Mouse (Mus musculus) gastrocnemius, postnatal 4 days (tissue): ENCODE data around the gene Mageb2. TPM values are rescaled to one million over a fixed set of nuclear protein-coding genes. Genes with fewer than 3 reads are reported as not detected.
"Not testable (repeated sequence)": the region's sequence is repeated elsewhere in the genome, so short reads cannot be mapped to it uniquely, and the experiment has no call there.

Source experiments
- DNase-seq, 2 experiments: peaks; one replicate each; pipeline ENCODE4 v3.0.0; 2021 to 2022; ENCODE audit warnings: low spot score in 2 of 2, mixed read lengths in 2 of 2
- long read RNA-seq, 2 experiments: library from polyadenylated mRNA; stranded (forward); transcript quantifications; one replicate each; pipeline ENCODE4 v2.0.0; 2021
- total RNA-seq, 2 experiments: library from RNA; stranded (reverse); gene quantifications; 2 replicates each; pipeline ENCODE4 v1.2.3; 2021

Gene Mageb2
- total RNA-seq = not detected
- long read RNA-seq, experiment 1 = 0 reads
- long read RNA-seq, experiment 2 = 0 reads

DNA sequence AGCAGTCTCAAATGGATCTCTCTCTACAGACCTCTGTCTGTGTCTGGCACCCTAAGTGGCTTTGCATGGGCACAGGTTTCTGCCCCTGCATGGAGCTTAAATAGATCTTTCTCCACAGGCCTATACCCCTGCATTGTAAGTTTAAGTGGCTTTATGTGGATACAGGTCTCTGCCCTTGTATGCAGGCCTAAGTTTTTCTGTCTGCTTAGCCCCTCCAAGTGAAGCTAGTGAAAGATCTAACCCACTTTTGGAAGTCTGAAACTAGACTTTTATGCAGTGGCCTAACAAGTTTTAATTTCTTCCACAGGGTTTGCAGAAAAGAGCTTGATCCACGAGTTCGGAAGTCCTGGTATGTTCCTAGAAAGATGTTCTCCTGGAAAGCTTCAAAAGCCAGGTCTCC is at the start of gene Mageb2:
Gene Mageb2, plus strand, starts transcription at position 301 of the 400 bp plus-strand sequence.
- not testable (repeated sequence) for DNase-seq

DNA sequence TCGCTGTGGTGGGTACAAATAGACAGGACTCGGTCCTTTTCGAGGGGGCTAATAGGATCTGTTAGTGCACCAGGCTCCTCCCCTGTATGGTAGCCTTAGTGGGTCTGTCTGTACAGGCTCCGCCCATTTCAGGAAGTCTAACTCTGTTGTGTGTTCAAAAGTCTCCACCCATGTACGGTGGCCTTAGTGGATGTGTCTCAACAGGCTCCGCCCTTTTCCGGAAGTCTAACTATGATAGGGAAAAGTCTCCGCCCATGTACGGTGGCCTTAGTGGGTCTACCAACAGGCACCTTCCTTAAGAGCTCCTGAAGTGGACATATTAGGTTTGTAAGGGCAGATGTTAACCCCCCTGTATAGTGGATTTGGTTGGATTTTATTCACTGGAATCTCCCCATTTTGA is 18.2 kb upstream of the Mageb2 start:
- not testable (repeated sequence) for DNase-seq

Other genes with a start within 250 kb of the Mageb2 start
- gene Gm5072, start 60.8 kb downstream of the Mageb2 start, total RNA-seq = not detected
- not detected for gene Gm8914, start 148.4 kb downstream of the Mageb2 start, total RNA-seq
- not detected for gene 1700084M14Rik, start 244.2 kb downstream of the Mageb2 start, total RNA-seq